10 mouse cellular contexts compared by ENCODE assay signal in the genomic region with DNA sequence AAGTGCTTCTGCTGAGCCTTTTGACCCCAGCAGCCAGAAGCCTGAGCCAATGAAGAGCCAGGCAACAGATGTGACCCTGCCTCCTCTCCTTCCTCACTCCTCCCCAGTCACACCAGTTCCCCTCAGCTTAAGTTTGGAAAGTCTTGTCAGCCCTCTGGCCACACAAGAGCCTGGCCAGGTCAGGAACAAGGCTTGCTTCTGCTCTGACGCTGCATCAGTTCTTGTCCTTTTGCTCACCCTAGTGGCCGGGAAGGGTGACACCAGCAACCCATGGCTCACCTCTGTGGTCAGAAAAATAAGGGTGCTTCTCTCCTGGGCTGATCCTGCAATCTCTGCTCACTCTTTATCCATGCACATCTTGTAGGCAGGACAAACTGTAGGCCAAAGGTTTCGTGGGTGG. TPM values are rescaled to one million over a fixed set of nuclear protein-coding genes. Genes with fewer than 3 reads are reported as not detected.
A peak's percentile ranks its signal among the peaks of the same experiment; 100 is the strongest.
DNase-seq lines count a peak whose midpoint lies in the region; ATAC-seq and TF ChIP-seq lines count a peak whose summit lies in the region.
"Had no signal": no experiment of that assay in that cellular context is flagged by ENCODE, and none has a peak within 500 bp of the region (broad histone marks: within the 10 kb centered on the region; RNA-seq: fewer than 3 reads in every experiment).

No protein-coding gene starts in this region.

- no peaks in the 10 kb centered on the region for H3K36me3 ChIP-seq in embryonic facial prominence, embryonic 13.5 days
- no peaks in the 10 kb centered on the region for H3K36me3 ChIP-seq in kidney, embryonic 16.5 days (ENCODE audit: insufficient read depth, low read length)
- no peaks in the 10 kb centered on the region for H3K36me3 ChIP-seq in hindbrain, embryonic 16.5 days (ENCODE audit: control insufficient read depth, insufficient read depth, low read length)
- H3K36me3 ChIP-seq: embryonic facial prominence, embryonic 15.5 days; neural tube, embryonic 12.5 days had no signal

- peak overlapping the region; percentile 21; the same call in 1 of the 2 replicates for H3K9ac ChIP-seq in embryonic facial prominence, embryonic 13.5 days
- no peak overlapping the region for H3K9ac ChIP-seq in kidney, embryonic 16.5 days (replicated peaks; ENCODE audit: low read length)
- H3K9ac ChIP-seq in hindbrain, embryonic 16.5 days (ENCODE audit: low read depth, low read length) = no peak overlapping the region
- H3K9ac ChIP-seq: embryonic facial prominence, embryonic 15.5 days; neural tube, embryonic 12.5 days had no signal

- H3K9me3 ChIP-seq in embryonic facial prominence, embryonic 13.5 days = peaks cover 9% of the 10 kb centered on the region; the same call in 1 of the 2 replicates
- H3K9me3 ChIP-seq in kidney, embryonic 16.5 days (ENCODE audit: low read length) = no peaks in the 10 kb centered on the region
- H3K9me3 ChIP-seq in hindbrain, embryonic 16.5 days (ENCODE audit: control insufficient read depth, low read length) = 0 out of 2 replicates have a peak, but pooled peaks cover 3% of the 10 kb centered on the region
- H3K9me3 ChIP-seq: neural tube, embryonic 12.5 days had no signal

- in situ Hi-C loops in Patski (cut with MboI; ENCODE audit: low pct_unique_long_range_greater_than_20kb) = no loop called here

- H3K27me3 ChIP-seq in Patski = no peaks in the 10 kb centered on the region
- no peaks in the 10 kb centered on the region for H3K27me3 ChIP-seq in embryonic facial prominence, embryonic 13.5 days
- H3K27me3 ChIP-seq in kidney, embryonic 16.5 days (ENCODE audit: insufficient read depth, low read length) = no peaks in the 10 kb centered on the region
- H3K27me3 ChIP-seq in hindbrain, embryonic 16.5 days (replicated peaks; ENCODE audit: control insufficient read depth, insufficient read depth, low read length) = no peaks in the 10 kb centered on the region
- H3K27me3 ChIP-seq: embryonic facial prominence, embryonic 15.5 days had no signal

- no peak overlapping the region for H3K4me2 ChIP-seq in embryonic facial prominence, embryonic 13.5 days
- H3K4me2 ChIP-seq in kidney, embryonic 16.5 days (replicated peaks; ENCODE audit: low read depth, low read length) = no peak overlapping the region
- no peak overlapping the region for H3K4me2 ChIP-seq in hindbrain, embryonic 16.5 days (ENCODE audit: low read length)
- H3K4me2 ChIP-seq: neural tube, embryonic 12.5 days had no signal

- 17% methylated on average over 3 of the region's 3 CpGs for whole genome bisulfite sequencing in embryonic facial prominence, embryonic 13.5 days
- WGBS in kidney, embryonic 16.5 days = 13% methylated on average over 3 of the region's 3 CpGs
- WGBS in hindbrain, embryonic 16.5 days = 13% methylated on average over 3 of the region's 3 CpGs

- CTCF ChIA-PET in Patski (lab: Charles Lee) = interaction anchor here (0.8 to 2.7 kb wide), 12 partner anchors 10 to 104 kb away, joined by 3 to 19 read pairs (median 5); a partner anchor contains a TSS

- peaks cover 25% of the 10 kb centered on the region for H3K4me1 ChIP-seq in embryonic facial prominence, embryonic 13.5 days
- H3K4me1 ChIP-seq in kidney, embryonic 16.5 days (ENCODE audit: insufficient read depth, low read length) = 0 out of 2 replicates have a peak, but pooled peaks cover 6% of the 10 kb centered on the region
- no peaks in the 10 kb centered on the region for H3K4me1 ChIP-seq in hindbrain, embryonic 16.5 days (ENCODE audit: control insufficient read depth, insufficient read depth, low read depth, low read length)
- H3K4me1 ChIP-seq: neural tube, embryonic 12.5 days had no signal

- POLR2A ChIA-PET in Patski (lab: Charles Lee) = no interaction called here

- peak; percentile 77 for TF ChIP-seq CTCF in Patski (IDR thresholded peaks at IDR 0.05)

- peak; percentile 58 for DNase-seq in layer of hippocampus, adult 11-12 months (ENCODE audit: low spot score)
- no peak for DNase-seq in layer of hippocampus, adult 9-11 months
- no peak for DNase-seq in Patski (ENCODE audit: low read depth, low spot score)
- DNase-seq in thymus, postnatal 14 days = peak; percentile 51

- no peak for ATAC-seq in Patski
- ATAC-seq in embryonic facial prominence, embryonic 13.5 days (ENCODE audit: insufficient number of reproducible peaks, insufficient read depth, low FRiP score, low TSS enrichment, low read depth) = no peak
- peak; percentile 70 for ATAC-seq in kidney, embryonic 16.5 days (ENCODE audit: low FRiP score, low TSS enrichment)
- peak; percentile 78 for ATAC-seq in megakaryocyte progenitor cell, adult 5-6 weeks (replicated peaks; ENCODE audit: poor library complexity)
- ATAC-seq in hindbrain, embryonic 16.5 days = no peak; the same call in 1 of the 2 replicates

- no peak overlapping the region for H3K27ac ChIP-seq in embryonic facial prominence, embryonic 13.5 days
- no peak overlapping the region for H3K27ac ChIP-seq in kidney, embryonic 16.5 days (ENCODE audit: low read length)
- no peak overlapping the region for H3K27ac ChIP-seq in hindbrain, embryonic 16.5 days (ENCODE audit: low read depth, low read length)
- H3K27ac ChIP-seq: neural tube, embryonic 12.5 days had no signal

- H3K4me3 ChIP-seq in embryonic facial prominence, embryonic 13.5 days = no peak overlapping the region
- H3K4me3 ChIP-seq in kidney, embryonic 16.5 days (ENCODE audit: low read length) = no peak overlapping the region
- no peak overlapping the region for H3K4me3 ChIP-seq in hindbrain, embryonic 16.5 days (ENCODE audit: low read length)
- H3K4me3 ChIP-seq: embryonic facial prominence, embryonic 15.5 days; neural tube, embryonic 12.5 days had no signal

RNA-seq across cellular contexts. Expression of a gene that starts 23.5 kb away (rescaled TPM):
- polyA plus RNA-seq in Patski (2021) = 136 TPM
- polyA plus RNA-seq in embryonic facial prominence, embryonic 13.5 days (2015; fragmentation: Nextera tagmentation; extraction: Ambion mirVana) = 49.6 and 52.6 TPM in 2 replicates
- polyA plus RNA-seq in kidney, embryonic 16.5 days (2015; fragmentation: Nextera tagmentation; extraction: Ambion mirVana) = 70.7 and 75.8 TPM in 2 replicates
- total RNA-seq in megakaryocyte progenitor cell, adult 5-6 weeks (2015) = 75.1 and 80.0 TPM in 2 replicates
- 34.3 and 42.0 TPM in 2 replicates for total RNA-seq in megakaryocyte progenitor cell, adult 5-6 weeks (2017)
- polyA plus RNA-seq in hindbrain, embryonic 16.5 days (2015; fragmentation: Nextera tagmentation; extraction: Ambion mirVana) = 97.7 and 101 TPM in 2 replicates

RNA-seq across cellular contexts. Expression of a gene that starts 34.9 kb away (rescaled TPM):
- polyA plus RNA-seq in Patski (2021) = 48.8 TPM
- 2.1 and 3.0 TPM in 2 replicates for polyA plus RNA-seq in embryonic facial prominence, embryonic 13.5 days (2015; fragmentation: Nextera tagmentation; extraction: Ambion mirVana)
- 12.6 and 18.2 TPM in 2 replicates for polyA plus RNA-seq in kidney, embryonic 16.5 days (2015; fragmentation: Nextera tagmentation; extraction: Ambion mirVana)
- 1.1 and 2.7 TPM in 2 replicates for total RNA-seq in megakaryocyte progenitor cell, adult 5-6 weeks (2015)
- total RNA-seq in megakaryocyte progenitor cell, adult 5-6 weeks (2017) = 0.04 and 0.47 TPM in 2 replicates
- 23.8 and 27.3 TPM in 2 replicates for polyA plus RNA-seq in hindbrain, embryonic 16.5 days (2015; fragmentation: Nextera tagmentation; extraction: Ambion mirVana)

RNA-seq across cellular contexts. Expression of a gene that starts 41.4 kb away (rescaled TPM):
- 0.15 TPM for polyA plus RNA-seq in Patski (2021)
- 46.5 and 53.4 TPM in 2 replicates for polyA plus RNA-seq in embryonic facial prominence, embryonic 13.5 days (2015; fragmentation: Nextera tagmentation; extraction: Ambion mirVana)
- polyA plus RNA-seq in kidney, embryonic 16.5 days (2015; fragmentation: Nextera tagmentation; extraction: Ambion mirVana) = 399 and 441 TPM in 2 replicates
- not detected in 2 replicates for total RNA-seq in megakaryocyte progenitor cell, adult 5-6 weeks (2015)
- total RNA-seq in megakaryocyte progenitor cell, adult 5-6 weeks (2017) = 1.8 TPM in 1 of 2 replicates, not detected in the other
- 2.9 TPM in 2 replicates for polyA plus RNA-seq in hindbrain, embryonic 16.5 days (2015; fragmentation: Nextera tagmentation; extraction: Ambion mirVana)

RNA-seq across cellular contexts. Expression of a gene that starts 47.3 kb away (rescaled TPM):
- 0.39 TPM for polyA plus RNA-seq in Patski (2021)
- polyA plus RNA-seq in embryonic facial prominence, embryonic 13.5 days (2015; fragmentation: Nextera tagmentation; extraction: Ambion mirVana) = not detected in 2 replicates
- polyA plus RNA-seq in kidney, embryonic 16.5 days (2015; fragmentation: Nextera tagmentation; extraction: Ambion mirVana) = not detected in 2 replicates
- not detected in 2 replicates for total RNA-seq in megakaryocyte progenitor cell, adult 5-6 weeks (2015)
- not detected in 2 replicates for total RNA-seq in megakaryocyte progenitor cell, adult 5-6 weeks (2017)
- polyA plus RNA-seq in hindbrain, embryonic 16.5 days (2015; fragmentation: Nextera tagmentation; extraction: Ambion mirVana) = not detected in 2 replicates
- polyA plus RNA-seq: embryonic facial prominence, embryonic 15.5 days; neural tube, embryonic 12.5 days had no signal

RNA-seq across cellular contexts. Expression of a gene that starts 52.5 kb away (rescaled TPM):
- polyA plus RNA-seq in Patski (2021) = not detected
- polyA plus RNA-seq in embryonic facial prominence, embryonic 13.5 days (2015; fragmentation: Nextera tagmentation; extraction: Ambion mirVana) = not detected in 2 replicates
- not detected in 2 replicates for polyA plus RNA-seq in kidney, embryonic 16.5 days (2015; fragmentation: Nextera tagmentation; extraction: Ambion mirVana)
- total RNA-seq in megakaryocyte progenitor cell, adult 5-6 weeks (2015) = not detected in 2 replicates
- total RNA-seq in megakaryocyte progenitor cell, adult 5-6 weeks (2017) = not detected in 2 replicates
- polyA plus RNA-seq in hindbrain, embryonic 16.5 days (2015; fragmentation: Nextera tagmentation; extraction: Ambion mirVana) = not detected in 2 replicates
- polyA plus RNA-seq: embryonic facial prominence, embryonic 15.5 days; neural tube, embryonic 12.5 days had no signal

Comparison
In these comparisons a context has a peak if more than half of its experiments do, and no peak if none do; other contexts are left out.
1. DNase-seq: peak in layer of hippocampus, adult 11-12 months (single experiment) and thymus, postnatal 14 days (single experiment); none in layer of hippocampus, adult 9-11 months (single experiment) and Patski (single experiment).
2. ATAC-seq: peak in kidney, embryonic 16.5 days (single experiment) and megakaryocyte progenitor cell, adult 5-6 weeks (single experiment); none in Patski (single experiment), embryonic facial prominence, embryonic 13.5 days (single experiment) and hindbrain, embryonic 16.5 days (single experiment).
3. RNA of a gene that starts 41.4 kb away (polyA plus RNA-seq): 399 to 441 TPM in kidney, embryonic 16.5 days and 46.5 to 53.4 TPM in embryonic facial prominence, embryonic 13.5 days; 2.9 TPM in hindbrain, embryonic 16.5 days and 0.15 TPM in Patski (single experiment); every median in the first group is over 10 times any median in the second.